Comparison of ENCODE assay signal across 21 mouse cellular contexts in genomic region chr16:45269886-45270285, GRCm38 (mm10).
"Had no signal": no experiment of that assay in that cellular context is flagged by ENCODE, and none has a peak within 500 bp of the region (broad histone marks: within the 10 kb centered on the region; RNA-seq: fewer than 3 reads in every experiment).

No protein-coding gene starts in this region.

- H3K4me1 ChIP-seq: limb, embryonic 10.5 days; limb, embryonic 13.5 days; liver, embryonic 12.5 days; liver, embryonic 15.5 days; lung, embryonic 15.5 days; megakaryocyte, embryonic 14.5 days; midbrain, embryonic 10.5 days; midbrain, embryonic 13.5 days; neural tube, embryonic 13.5 days had no signal

- H3K9me3 ChIP-seq: limb, embryonic 10.5 days; limb, embryonic 13.5 days; liver, embryonic 12.5 days; liver, embryonic 15.5 days; lung, embryonic 15.5 days; megakaryocyte, embryonic 14.5 days; midbrain, embryonic 10.5 days; midbrain, embryonic 13.5 days; neural tube, embryonic 13.5 days had no signal

- H3K36me3 ChIP-seq: limb, embryonic 10.5 days; limb, embryonic 13.5 days; liver, embryonic 12.5 days; liver, embryonic 15.5 days; lung, embryonic 15.5 days; midbrain, embryonic 10.5 days; midbrain, embryonic 13.5 days; neural tube, embryonic 13.5 days had no signal

- H3K27me3 ChIP-seq: limb, embryonic 13.5 days; liver, embryonic 12.5 days; liver, embryonic 15.5 days; lung, embryonic 15.5 days; megakaryocyte, embryonic 14.5 days; midbrain, embryonic 13.5 days; neural tube, embryonic 13.5 days had no signal

- H3K27ac ChIP-seq: kidney, postnatal 0 days; layer of hippocampus, adult 2 months; limb, embryonic 10.5 days; limb, embryonic 13.5 days; liver, embryonic 12.5 days; liver, embryonic 15.5 days; lung, embryonic 15.5 days; midbrain, embryonic 10.5 days; midbrain, embryonic 13.5 days; neural tube, embryonic 13.5 days had no signal

- DNase-seq: layer of hippocampus, adult 9-11 months; liver; lung, adult 18-20 months; lung, postnatal 10 days; lung, postnatal 36 days; retina, postnatal 1 day; right cerebral cortex, postnatal 25 days; thymus, adult 18-20 months; thymus, postnatal 36 days had no signal

- H3K4me3 ChIP-seq: layer of hippocampus, adult 2 months; limb, embryonic 10.5 days; limb, embryonic 13.5 days; liver, embryonic 12.5 days; liver, embryonic 15.5 days; lung, embryonic 15.5 days; megakaryocyte, embryonic 14.5 days; midbrain, embryonic 10.5 days; midbrain, embryonic 13.5 days; myocyte; neural tube, embryonic 13.5 days had no signal
